ENCODE assay signal across 7 mouse cellular contexts in genomic region chr11:85234990-85235841, GRCm38 (mm10). TPM values are rescaled to one million over a fixed set of nuclear protein-coding genes. Genes with fewer than 3 reads are reported as not detected.
DNase-seq lines count a peak whose midpoint lies in the region; ATAC-seq lines count a peak whose summit lies in the region.

Appbp2 (minus strand) TSS chr11:85235130.

- ATAC-seq in embryonic facial prominence, embryonic 11.5 days (replicated peaks; ENCODE audit: insufficient number of reproducible peaks, low FRiP score, low TSS enrichment, low read depth) = peak; percentile 90
- peak; percentile 94 for ATAC-seq in limb, embryonic 11.5 days (ENCODE audit: insufficient number of reproducible peaks, low FRiP score, low TSS enrichment, low read depth)
- peak; percentile 97 for ATAC-seq in midbrain, embryonic 14.5 days (ENCODE audit: low FRiP score, low TSS enrichment)

- H3K4me3 ChIP-seq in embryonic facial prominence, embryonic 11.5 days (ENCODE audit: low read depth, low read length) = peak within 1 kb of the TSS; percentile 95
- peak within 1 kb of the TSS; percentile 94 for H3K4me3 ChIP-seq in limb, embryonic 11.5 days (ENCODE audit: low read depth, low read length)
- H3K4me3 ChIP-seq in midbrain, embryonic 14.5 days (replicated peaks; ENCODE audit: low read depth, low read length) = peak within 1 kb of the TSS; percentile 98

- H3K27ac ChIP-seq in embryonic facial prominence, embryonic 11.5 days (replicated peaks; ENCODE audit: low read depth, low read length) = peak within 1 kb of the TSS; percentile 99
- peak within 1 kb of the TSS; percentile 98 for H3K27ac ChIP-seq in limb, embryonic 11.5 days (replicated peaks; ENCODE audit: low read depth, low read length)
- peak within 1 kb of the TSS; percentile 98 for H3K27ac ChIP-seq in midbrain, embryonic 14.5 days (replicated peaks; ENCODE audit: low read depth, low read length)

- H3K4me1 ChIP-seq in embryonic facial prominence, embryonic 11.5 days (ENCODE audit: control insufficient read depth, insufficient read depth, low read length) = no peaks in the 10 kb centered on the region
- H3K4me1 ChIP-seq in limb, embryonic 11.5 days (ENCODE audit: control insufficient read depth, insufficient read depth, low read length) = no peaks in the 10 kb centered on the region; the same call in 1 of the 2 replicates
- H3K4me1 ChIP-seq in midbrain, embryonic 14.5 days (ENCODE audit: control insufficient read depth, insufficient read depth, low read length) = peaks cover 14% of the 10 kb centered on the region; the same call in 1 of the 2 replicates

- WGBS in embryonic facial prominence, embryonic 11.5 days = 6% methylated on average over 46 of the region's 48 CpGs
- WGBS in limb, embryonic 11.5 days = 8% methylated on average over 48 of the region's 48 CpGs
- WGBS in midbrain, embryonic 14.5 days = 6% methylated on average over 48 of the region's 48 CpGs

- peak within 1 kb of the TSS; percentile 96 for H3K9ac ChIP-seq in embryonic facial prominence, embryonic 11.5 days (replicated peaks; ENCODE audit: low read length)
- H3K9ac ChIP-seq in limb, embryonic 11.5 days (ENCODE audit: low read length) = peak within 1 kb of the TSS; percentile 95
- H3K9ac ChIP-seq in midbrain, embryonic 14.5 days (replicated peaks; ENCODE audit: low read length) = peak within 1 kb of the TSS; percentile 90

- no peaks in the 10 kb centered on the region for H3K27me3 ChIP-seq in embryonic facial prominence, embryonic 11.5 days (ENCODE audit: control insufficient read depth, insufficient read depth, low read length)
- no peaks in the 10 kb centered on the region for H3K27me3 ChIP-seq in limb, embryonic 11.5 days (ENCODE audit: control insufficient read depth, insufficient read depth, low read length)
- no peaks in the 10 kb centered on the region for H3K27me3 ChIP-seq in midbrain, embryonic 14.5 days (ENCODE audit: control insufficient read depth, insufficient read depth, low read length)

- DNase-seq in adrenal gland, postnatal 14 days = peak; percentile 95
- peak; percentile 95 for DNase-seq in embryonic facial prominence, embryonic 11.5 days (ENCODE audit: low spot score)
- peak; percentile 99 for DNase-seq in heart, adult 11 months
- DNase-seq in kidney, adult 18-20 months = peak; percentile 94
- DNase-seq in limb, embryonic 11.5 days (ENCODE audit: low spot score) = peak; percentile 97
- DNase-seq in midbrain, embryonic 14.5 days = peak; percentile 97
- DNase-seq in spleen, adult 18-20 months = peak; percentile 80 to 88

- H3K9me3 ChIP-seq in embryonic facial prominence, embryonic 11.5 days (replicated peaks; ENCODE audit: control insufficient read depth, low read length) = no peaks in the 10 kb centered on the region
- no peaks in the 10 kb centered on the region for H3K9me3 ChIP-seq in limb, embryonic 11.5 days (ENCODE audit: control insufficient read depth, low read length)
- no peaks in the 10 kb centered on the region for H3K9me3 ChIP-seq in midbrain, embryonic 14.5 days (ENCODE audit: control insufficient read depth, low read length)

- H3K36me3 ChIP-seq in embryonic facial prominence, embryonic 11.5 days (replicated peaks; ENCODE audit: control insufficient read depth, insufficient read depth, low read depth, low read length) = no peaks in the 10 kb centered on the region
- no peaks in the 10 kb centered on the region for H3K36me3 ChIP-seq in limb, embryonic 11.5 days (ENCODE audit: control insufficient read depth, insufficient read depth, low read length)
- no peaks in the 10 kb centered on the region for H3K36me3 ChIP-seq in midbrain, embryonic 14.5 days (ENCODE audit: control insufficient read depth, insufficient read depth, low read length)

- peak within 1 kb of the TSS; percentile 76 for H3K4me2 ChIP-seq in embryonic facial prominence, embryonic 11.5 days (ENCODE audit: low read depth, low read length)
- H3K4me2 ChIP-seq in limb, embryonic 11.5 days (ENCODE audit: low read depth, severe bottlenecking) = peak within 1 kb of the TSS; percentile 72
- H3K4me2 ChIP-seq in midbrain, embryonic 14.5 days (ENCODE audit: low read length) = peak within 1 kb of the TSS; percentile 91

RNA-seq across cellular contexts. Expression of gene Appbp2, which starts in this region (rescaled TPM):
- total RNA-seq in adrenal gland, postnatal 14 days (2021) = 43.0 and 43.3 TPM in 2 replicates
- polyA plus RNA-seq in embryonic facial prominence, embryonic 11.5 days (2014; fragmentation: Nextera tagmentation; extraction: Ambion mirVana) = 56.5 and 58.8 TPM in 2 replicates
- 49.7 and 50.4 TPM in 2 replicates for polyA plus RNA-seq in limb, embryonic 11.5 days (2014; fragmentation: Nextera tagmentation; extraction: Ambion mirVana)
- polyA plus RNA-seq in midbrain, embryonic 14.5 days (2014; fragmentation: Nextera tagmentation; extraction: Ambion mirVana) = 45.3 and 58.8 TPM in 2 replicates

Comparison
In these comparisons a context has a peak if more than half of its experiments do, and no peak if none do; other contexts are left out.
1. Peak in every context shown above with its lines: DNase-seq, ATAC-seq, H3K4me3 ChIP-seq and H3K27ac ChIP-seq.